Mouse (Mus musculus) cerebellum, postnatal 10 days (tissue): ENCODE data around the gene Gpatch4.

Source experiments
- DNase-seq, 2 experiments: peaks; one replicate each; pipeline ENCODE4 v3.0.0; 2021; ENCODE audit warnings: mixed read lengths in 2 of 2

The Gpatch4 gene

DNA sequence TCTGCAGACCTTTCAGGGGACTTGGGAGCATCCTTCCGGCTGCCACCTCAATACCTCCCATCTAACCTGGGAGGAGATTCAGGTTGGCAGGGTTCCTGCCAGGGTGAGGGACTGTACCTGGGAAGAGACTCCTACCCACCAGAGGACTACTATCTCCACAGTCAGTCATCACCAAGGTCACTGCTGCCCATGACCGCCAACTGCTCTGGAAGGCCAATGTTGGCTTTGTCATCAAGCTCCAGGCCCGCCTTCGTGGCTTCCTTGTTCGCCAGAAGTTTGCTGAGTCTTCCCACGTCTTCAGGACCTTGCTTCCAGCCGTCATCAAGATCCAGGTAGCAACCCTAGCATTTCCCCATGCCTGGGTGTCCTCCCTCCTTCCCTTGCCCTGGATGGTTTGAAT is 58.8 kb downstream of the Gpatch4 start:
- no peak for DNase-seq

DNA sequence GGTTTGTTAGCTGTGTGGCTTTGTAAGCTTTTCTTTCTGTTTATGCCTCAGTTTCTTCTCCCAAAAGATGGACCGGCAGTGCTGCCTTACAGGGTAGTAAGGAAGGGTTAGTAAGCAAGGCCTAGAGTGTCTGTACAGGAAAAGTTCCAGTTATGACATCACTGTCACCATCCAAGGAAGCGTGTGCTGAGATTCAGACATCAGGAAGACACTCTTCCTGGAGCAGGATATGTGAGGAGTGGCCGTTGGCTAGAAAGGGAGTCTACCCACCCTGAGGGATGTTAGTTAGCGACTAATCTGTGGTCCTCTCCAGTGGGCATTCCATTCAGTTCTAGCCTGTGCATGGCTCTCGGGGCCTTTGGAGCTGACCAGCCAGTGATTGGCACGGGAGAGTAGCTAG is 59.3 kb downstream of the Gpatch4 start:
- no peak for DNase-seq

DNA sequence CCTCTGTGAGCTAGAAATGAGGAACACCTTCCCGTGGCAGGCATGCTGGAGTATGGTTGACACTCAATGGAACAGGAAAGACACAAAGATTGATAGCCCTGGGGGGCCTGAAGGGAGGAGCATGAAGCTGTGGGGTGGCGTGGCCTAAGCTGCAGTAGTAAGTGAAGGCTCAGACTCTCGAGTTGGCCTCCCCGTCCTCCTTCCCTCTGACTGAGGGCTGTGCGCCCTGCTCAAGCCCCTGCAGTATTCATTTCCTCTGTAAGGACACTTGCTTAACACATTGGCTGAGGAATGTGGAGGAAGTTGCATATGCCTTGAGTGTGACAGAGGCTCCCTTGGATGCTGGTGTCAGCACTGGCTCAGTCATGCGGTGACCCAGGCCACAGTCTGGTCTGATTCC is 59.7 kb downstream of the Gpatch4 start:
- DNase-seq: no peak
